Mouse (Mus musculus) 416B (cell line): ENCODE data around the gene Adamtsl1.

Source experiments
- DNase-seq: peaks from one replicate; pipeline ENCODE4 v3.0.0; 2011; ENCODE audit warnings: low read depth

The Adamtsl1 gene

DNA sequence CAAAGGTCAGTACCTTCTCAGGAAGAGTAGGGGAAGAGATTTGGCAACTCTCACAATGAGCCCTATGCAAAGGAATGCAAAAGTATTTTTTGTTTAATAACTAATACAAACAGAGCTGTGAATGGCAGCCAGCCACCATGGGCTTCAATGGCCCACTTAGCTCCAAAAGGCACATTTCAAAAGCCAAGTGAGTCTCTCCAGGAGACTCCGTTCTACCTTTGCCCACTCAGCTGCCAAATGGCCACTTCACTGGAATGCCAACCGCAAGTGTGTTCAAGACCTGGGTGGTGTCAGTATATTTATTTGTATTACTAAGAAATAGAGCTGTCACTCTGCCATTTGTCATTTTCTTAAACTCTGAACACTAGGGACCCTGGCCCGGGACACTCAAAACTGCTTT, 800.5 kb downstream of the Adamtsl1 start:
- DNase-seq, result no peak

DNA sequence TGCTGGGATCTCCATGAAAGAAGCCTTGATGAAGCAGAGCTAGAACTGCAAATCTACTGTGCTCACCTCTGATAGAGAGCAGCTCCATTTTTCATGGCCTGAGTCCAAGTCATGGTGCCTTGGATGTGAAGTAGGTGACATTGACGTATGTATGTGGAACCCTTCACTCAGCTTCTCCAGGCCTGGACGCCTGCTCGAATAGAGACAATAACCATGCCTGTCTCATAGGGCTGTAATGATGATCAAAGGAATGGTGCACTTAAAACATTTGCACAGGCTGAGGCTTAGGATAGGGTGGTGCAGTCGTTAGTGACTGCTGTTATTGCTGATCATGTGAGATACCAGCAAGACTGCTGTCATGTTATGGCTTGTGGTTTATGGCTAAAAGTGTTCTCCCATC, 801.1 kb downstream of the Adamtsl1 start:
- no peak for DNase-seq

DNA sequence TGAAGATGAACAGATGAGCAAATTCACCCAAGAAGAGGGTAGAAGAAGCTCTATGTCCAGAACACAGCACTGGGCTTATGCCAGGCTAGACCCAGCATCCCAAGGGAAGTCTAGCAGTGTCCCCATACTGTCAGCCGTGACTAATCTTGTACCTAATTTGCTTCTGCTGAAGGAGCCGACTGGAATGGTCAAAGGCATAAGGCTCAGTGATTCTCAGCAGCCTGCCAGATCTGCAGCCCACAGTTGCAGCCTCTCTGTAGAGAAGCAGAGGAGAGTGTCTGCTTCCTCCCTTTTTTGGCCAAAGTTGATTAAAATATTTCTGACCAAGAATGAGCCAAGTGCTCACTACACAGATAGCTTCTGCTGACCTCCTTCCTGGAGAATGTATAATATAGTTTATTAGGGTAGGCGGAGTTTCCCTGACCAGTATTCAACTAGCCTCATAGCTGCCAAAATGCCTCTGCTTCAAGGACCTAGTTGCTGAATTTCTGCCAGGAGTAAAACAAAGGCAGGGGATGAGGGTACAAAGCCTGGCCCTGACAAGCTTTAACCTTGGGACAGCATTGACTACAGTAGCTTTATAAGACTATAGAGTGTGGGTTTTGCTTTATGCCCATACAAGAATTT, 804.1 kb downstream of the Adamtsl1 start:
- no peak for DNase-seq

DNA sequence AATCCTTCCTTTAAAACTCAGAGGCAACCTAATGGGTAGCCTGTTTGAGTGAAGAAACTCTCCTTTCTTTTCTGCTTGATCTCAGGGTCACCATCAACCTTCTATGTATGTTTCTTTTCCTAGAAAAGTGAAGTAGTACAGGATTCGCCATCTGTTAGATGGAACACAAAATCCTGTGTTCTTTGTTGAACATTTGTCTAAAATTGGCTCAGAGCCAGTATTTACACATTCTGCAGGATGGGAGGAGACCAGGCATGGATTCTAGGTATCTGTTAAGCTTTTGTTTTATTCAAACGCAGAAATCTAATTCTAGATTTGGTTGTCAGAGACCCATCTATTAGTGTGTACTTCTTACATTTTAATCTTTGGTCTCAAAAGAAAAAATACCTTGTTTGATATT, 811.4 kb downstream of the Adamtsl1 start:
- no peak for DNase-seq

DNA sequence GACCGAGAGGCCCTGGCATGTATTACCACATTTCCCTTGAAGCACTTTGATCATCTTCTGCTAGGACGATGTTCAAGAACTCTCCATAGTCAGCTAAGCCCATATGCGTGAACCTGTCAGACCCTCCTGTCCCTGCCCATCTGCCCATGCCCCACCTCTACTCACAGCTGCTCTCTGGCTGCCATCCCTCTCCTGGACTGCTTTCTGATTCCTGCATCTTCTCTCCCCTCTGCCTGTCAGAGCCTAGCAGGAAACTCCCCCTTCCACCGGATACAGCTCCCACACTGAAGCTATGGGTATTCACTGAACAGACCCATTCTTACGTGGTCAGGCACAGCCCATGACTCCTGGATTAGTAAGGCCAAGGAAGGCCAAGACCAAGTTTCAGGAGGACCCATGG, 812.0 kb downstream of the Adamtsl1 start:
- no peak for DNase-seq

DNA sequence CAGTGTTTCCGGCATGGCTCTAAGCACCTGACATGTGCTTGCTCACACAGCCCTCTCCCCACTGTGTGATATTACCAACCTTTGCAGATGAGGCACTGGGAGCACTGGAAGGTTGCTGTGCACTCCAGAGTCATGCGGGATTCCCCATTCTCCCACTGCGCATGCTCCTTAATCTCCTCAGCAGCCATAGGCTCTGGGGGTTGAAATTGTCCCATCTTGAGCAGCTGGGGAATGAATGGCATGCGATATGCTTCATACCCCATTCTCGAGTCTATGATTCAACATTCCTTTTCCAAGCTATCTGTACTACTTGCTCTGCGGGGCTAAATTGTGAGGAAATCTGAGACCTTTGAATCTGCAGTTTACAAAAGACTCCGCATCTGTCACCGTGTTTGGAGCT, 812.7 kb downstream of the Adamtsl1 start:
- no peak for DNase-seq

DNA sequence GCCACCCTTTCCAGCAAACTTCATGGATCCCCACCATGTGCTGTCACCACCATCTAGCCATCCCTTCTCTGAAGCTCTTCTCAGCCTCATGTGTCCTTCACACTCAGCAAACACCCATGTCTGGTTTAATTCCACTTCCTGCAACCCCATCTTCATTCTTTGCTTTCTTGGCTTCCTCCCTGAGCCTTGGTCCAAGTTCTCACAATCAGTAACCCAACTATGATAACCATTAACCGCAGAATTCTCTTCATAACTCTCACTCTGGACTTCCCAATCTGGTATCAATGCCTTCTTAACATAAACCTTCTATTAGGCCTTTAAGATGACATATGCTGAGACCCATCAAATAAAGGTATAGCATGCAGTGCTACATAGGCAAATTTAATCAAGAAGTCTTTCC, 815.5 kb downstream of the Adamtsl1 start:
- DNase-seq, result no peak

DNA sequence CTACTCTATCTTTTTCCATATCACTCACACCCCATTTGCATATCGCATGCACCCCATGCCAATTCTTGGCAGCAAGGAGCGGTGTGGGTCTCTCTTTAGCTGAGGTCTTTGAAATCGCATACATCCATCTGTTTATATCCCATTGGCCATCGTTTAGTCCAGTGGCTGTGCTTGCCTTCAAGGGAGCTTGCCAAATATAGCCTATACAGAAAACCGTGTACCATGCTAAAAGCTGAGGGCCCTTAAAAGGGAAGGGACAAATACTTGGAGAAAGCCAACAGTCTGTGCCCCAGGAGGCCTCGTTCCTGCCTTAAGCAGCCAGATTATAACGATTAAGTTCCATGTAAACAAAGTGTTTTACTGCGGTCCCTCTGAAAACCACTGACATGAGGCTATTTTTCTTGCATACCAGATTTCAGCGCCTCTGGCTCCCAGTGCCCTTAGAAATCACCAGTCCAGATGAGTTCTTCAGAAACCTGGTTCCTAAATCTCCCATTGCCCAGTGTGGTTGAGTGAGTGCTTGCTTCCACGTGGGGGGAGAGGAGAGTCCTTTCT, 822.0 kb downstream of the Adamtsl1 start:
- DNase-seq, result no peak

DNA sequence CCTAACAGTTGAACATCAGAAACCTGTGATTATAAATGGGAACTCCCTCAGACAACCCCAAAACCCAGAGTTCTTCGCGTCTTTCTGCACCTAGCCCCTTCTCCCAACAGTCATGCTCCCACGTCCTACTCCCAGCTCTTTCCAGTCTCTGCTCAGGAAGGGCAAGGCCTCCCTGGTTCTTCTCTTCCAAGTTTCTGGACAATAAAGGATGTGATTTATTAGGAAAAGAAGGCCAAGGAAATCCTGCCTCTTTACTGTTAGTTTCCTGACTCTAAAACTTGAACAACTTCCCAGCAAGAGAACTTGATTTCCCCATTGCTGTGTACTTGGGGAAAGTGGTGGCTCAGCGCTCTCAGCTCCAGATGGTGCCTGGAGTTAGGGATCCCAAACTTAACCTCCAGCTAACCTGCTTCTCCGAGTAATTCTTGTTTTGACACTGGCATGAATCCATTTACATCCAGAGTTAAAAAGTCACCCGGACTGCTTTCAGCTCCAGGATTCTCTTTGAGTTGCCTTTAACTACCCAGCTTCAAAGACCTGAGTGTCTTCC, 823.3 kb downstream of the Adamtsl1 start:
- no peak for DNase-seq

DNA sequence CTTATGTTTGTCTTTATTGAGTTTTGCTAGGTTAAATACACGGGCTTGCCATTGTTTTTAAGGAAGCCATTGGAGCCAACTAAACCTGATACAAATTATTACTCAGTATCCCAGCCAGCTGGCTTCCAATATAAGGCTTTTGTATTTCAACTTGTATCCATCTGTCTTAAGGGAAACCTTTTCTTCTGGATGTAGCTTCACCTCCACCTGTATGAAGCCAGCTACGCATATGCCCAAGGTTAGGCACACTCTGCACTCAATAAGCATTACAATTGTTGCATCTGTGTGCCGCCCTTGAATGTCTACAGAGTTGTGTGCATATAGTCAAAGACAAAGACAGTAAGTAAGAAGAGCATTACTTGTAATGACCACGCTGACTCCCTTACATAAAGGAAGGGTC, 835.4 kb downstream of the Adamtsl1 start:
- DNase-seq, result no peak

DNA sequence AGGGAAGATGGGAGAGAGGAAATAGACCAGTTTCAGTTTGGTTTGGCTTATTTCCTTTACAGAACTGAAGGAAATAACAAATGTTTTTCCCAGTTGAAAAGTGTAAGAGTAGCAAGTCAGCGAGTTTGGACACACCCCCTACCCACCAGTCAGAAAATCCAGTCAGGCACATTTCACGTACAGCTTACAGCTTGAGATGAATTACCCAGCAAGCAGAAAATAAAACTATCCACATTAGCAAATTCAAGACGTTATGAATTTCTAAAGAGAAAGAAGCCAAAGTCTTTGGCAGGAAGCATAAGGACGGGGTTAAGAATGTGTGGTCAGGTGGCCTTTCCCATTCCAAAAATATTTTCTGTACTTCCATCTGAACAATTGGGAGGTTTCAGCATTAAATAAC, 838.1 kb downstream of the Adamtsl1 start:
- DNase-seq, result no peak

DNA sequence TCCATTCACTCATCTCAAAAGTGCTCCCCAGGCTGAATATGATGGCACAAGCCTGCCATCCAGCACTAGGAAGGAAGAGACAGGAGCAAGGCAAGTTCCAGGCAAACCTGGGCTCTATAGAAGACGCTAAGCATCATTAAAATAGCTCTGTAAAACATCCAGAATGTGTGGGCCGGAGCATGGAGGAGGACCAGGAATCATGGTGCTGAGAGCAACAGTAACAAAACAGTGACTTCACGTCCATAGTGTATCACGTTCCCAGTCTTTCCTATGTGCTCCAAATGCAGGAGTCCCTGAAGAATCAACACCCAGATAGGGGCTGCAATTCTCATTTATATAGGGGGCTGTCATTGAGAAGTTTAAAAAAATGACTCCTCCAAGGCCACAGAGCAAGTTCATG, 839.6 kb downstream of the Adamtsl1 start:
- DNase-seq, result no peak

DNA sequence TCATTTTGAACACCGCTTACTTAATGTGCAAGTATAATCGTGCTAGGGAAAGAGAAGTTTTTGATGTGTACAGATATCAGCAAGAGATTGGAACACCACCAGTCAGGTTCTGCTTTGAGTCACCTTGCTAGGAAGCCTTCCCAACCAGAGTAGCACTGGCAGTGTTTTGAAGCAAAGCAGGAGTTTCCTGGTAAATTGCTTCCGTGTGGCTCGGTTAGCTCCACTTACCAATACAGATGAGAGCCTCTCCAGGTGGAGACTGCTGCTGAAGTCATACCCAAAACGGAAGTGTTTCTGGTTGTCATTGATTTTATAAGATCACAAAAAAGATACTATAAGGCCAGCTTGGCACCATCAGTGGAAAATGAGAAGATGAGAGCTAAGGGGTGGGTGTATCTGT, 845.4 kb downstream of the Adamtsl1 start:
- DNase-seq, result no peak

DNA sequence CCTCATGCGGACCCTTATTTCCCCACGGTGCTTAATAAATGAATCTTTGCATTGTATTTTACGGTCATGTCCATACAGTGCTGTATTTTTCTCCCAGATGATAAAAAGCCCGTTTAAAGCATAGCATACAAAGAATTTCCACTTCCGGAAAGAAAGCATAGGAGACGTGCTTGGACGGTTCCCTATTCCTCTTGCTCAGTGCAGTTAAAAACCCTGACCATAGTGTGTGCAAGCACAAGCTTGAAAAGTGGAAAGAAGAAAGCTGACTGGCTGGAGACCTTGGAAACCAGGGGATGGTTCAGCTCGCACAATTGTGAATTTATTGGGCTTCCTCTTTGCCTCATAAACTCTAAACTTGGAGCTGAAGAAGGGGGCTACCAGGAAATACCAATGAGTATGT, 855.1 kb downstream of the Adamtsl1 start:
- DNase-seq, result no peak

DNA sequence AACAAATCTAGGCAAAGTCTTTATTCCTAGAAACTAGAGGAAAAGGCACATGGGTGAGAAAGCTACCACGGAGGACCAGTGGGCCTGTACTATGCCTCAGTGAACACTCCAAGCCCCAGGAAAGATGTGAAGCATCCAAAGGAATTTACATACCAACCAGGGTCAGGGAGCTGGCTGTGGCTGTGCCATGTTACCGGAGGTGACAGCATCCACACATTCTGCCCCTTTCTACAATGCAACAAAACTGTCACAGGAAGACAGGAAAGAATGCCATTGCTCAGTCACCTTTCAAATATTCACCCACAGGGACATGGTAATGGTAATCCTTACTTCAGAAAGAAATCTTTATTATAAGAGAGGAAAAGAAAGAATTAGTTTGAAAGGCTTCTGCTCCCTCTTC, 859.2 kb downstream of the Adamtsl1 start:
- DNase-seq, result no peak

DNA sequence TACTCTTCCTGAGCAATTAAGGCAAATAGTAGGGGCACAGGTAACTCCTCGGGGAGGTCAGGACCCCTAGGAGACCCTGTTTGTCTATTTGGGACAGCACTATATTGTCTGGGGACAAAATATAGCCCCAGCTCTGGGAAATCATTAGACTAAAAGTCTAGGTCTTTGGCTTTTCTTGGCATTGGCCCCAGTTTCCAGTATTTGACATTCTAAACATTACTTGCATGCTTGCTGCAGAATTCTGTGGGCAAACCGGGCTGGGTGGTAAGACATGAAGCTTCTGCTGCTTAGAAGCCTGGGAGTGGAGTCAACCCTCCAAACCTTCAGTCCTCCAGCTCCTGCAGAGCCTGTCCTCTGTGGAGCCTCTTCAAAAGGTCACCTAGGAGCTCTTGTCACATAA, 869.2 kb downstream of the Adamtsl1 start:
- DNase-seq, result no peak

DNA sequence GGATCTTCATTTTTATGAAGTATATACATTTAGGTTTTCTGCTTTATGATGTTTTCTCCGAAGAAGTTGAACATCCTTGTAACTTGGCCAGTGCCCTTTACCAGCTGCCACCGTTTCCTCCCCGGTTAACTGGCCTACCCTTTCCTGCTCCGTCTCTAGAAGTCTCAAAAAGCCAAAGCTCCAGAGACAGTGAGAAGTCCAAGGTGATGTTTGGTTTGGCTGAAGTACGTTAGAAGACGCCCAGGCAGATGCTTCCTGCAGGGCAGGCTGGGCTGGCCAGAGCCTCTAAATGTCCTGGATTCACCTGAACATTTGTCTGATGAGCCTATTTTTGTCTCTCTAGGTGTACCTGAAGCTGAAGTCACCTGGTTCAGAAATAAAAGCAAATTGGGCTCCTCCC, 871.1 kb downstream of the Adamtsl1 start:
- no peak for DNase-seq

DNA sequence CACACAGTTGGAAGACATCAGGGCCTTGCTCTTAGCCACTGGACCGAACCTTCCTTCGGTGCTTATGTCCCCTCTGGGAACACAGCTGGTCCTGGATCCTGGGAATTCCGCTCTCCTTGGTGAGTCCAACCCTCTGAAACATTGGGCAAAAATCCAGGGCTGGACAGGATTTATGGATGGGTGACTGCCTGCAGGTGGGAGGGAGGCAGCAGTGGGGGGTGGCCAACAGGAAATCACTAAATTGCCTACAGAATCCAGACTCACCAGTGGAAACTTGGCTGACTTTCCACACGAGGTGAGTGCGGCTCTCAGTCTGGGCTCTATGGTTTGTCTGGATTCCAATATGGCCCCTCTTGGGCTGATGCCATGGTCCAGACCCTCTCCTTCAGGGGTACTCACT, 874.5 kb downstream of the Adamtsl1 start:
- no peak for DNase-seq

DNA sequence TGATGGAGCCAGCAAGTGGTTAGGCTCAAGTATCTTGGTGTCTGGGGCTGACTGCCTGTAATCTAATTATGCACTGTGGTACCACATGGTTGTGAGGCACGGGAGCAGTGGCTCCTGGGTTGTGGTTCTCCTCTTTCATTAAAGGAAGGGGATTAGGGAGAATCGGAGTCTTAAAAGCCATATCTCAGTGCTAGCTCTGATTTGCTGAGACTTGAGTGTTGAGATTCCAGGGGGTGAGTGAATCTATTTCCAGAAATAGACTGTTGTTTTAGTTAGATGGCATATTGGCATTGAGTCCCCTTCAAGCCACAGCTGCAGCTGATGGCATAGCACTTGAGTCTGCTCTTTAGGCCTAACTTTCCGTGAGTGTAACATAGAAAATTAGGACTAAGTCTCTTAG, 877.2 kb downstream of the Adamtsl1 start:
- DNase-seq, result no peak

DNA sequence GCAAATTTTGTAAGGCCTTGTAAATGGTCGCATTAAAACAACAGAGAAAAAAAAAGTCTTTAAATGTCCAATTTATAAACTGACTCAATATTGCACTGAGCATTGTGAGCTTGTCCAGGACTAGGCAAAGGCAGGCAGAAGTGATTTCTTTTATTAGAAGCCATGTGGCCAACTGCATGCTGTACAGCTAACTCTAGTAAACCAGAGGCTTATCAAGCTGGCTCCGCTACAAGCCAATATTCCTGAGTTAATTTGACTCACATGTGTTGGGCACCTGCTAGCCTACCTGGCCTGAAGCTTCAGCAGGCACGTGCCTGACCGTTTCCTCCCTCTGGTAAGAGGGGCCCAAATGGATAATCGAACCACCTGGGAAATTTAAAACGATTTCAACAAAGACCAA, 881.7 kb downstream of the Adamtsl1 start:
- no peak for DNase-seq

DNA sequence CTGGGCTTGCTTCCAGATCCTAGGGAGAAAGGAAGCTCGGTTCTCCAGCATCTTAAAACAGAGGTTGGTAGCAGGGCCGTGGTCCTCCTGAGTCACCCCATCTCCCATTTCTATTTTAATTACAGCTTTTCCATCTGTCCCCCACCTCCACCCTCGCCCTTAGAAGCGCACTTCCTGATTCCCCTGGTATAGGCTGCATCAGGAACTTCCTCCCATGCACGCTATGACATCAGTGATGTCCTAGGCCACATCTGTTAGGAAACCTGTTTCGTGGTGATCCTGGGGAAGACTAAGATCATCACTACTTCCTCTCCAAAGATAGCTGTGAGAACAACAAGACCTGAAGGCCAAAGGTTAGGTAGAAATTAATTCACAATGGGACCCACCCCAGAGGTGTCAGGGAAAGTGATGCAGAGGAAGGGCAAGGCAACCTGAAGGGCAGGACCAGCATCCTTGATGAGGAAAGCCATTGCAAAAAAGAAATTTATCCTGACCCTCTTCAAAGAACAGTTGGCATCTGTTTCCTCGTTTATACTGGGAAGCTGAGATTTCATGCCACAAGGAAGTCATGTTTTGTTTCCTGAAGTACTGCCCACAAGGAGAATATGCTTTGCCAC, 882.8 kb downstream of the Adamtsl1 start:
- no peak for DNase-seq

DNA sequence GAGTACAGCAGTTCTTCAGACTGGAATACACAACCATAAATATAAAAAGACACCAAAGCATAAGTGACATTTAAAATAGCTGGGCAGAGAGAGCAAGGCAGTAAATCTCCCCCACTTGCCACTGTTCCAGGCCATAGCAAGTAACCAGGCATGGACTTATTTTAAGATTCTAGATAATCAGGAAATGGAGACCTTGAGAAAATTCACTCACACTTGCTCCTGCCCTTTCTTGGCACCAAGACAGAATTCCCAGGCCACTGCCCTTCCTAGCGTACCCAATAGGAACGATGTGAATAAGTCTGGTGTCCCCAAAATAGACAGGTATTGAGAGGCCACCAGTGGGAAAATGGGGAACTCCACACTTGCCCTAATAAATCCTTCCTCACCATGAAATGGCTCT, 883.5 kb downstream of the Adamtsl1 start:
- DNase-seq, result no peak

DNA sequence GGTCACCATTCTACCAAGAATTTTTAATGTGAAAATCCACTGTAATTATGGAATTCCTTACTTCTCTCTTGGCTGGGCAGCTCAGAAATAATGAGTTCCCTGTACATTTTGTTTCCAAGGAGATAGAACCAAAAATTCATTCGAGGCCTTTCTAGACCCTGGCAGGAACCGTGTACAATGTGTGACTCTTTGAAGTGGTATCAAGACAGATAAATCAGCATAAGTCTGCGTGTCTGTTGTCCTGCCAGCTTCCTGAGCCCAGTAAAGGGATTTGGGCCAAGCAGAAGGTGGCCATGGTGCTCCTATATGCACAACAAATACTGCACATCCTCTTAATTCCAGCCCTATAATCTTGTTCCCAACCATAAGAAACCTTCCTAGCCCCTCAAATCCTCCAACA, 887.1 kb downstream of the Adamtsl1 start:
- no peak for DNase-seq
